Mouse (Mus musculus): ENCODE measurements around the gene Pomp.
A peak's percentile ranks its signal among the peaks of the same experiment; 100 is the strongest.

The Pomp gene

DNA sequence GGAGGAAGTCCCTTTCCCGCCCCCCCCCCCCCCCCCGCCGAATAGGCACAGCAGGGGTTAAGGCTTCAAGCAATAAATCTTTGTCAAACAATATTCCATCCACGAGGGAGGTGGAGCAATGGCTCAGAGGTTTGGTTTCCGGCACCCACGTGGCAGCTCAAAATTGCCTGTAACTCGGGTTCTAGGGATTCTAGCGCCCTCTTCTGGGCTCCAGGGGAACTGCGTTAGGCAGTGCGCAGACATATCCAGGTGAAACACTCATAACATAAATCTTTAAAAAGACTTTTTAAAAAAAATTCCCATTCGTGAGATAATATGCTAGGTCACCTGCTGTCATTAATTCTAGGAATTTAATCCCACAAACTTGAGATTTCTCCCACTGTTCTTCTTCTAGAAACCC, 46.9 kb downstream of the Pomp start:
- no peak for DNase-seq

DNA sequence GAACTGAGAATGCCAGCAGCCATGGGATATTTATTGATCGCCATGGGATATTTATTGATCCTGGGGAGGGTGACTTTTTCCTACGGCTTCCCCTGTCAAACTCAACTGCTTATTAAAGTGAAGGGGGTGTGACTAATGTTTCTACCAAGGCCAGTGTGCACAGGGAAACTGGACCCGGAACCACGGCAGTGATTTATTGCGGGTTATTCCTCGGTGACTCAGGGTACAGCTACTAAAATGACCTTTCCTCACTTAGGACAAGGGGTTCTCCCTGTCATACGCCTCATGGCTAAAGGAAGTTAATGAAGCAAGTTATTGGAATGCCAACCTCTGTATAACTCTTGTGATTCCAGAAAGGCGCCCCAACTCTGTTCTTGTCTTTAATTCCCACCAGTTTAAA, 47.6 kb downstream of the Pomp start:
- no peak for DNase-seq

DNA sequence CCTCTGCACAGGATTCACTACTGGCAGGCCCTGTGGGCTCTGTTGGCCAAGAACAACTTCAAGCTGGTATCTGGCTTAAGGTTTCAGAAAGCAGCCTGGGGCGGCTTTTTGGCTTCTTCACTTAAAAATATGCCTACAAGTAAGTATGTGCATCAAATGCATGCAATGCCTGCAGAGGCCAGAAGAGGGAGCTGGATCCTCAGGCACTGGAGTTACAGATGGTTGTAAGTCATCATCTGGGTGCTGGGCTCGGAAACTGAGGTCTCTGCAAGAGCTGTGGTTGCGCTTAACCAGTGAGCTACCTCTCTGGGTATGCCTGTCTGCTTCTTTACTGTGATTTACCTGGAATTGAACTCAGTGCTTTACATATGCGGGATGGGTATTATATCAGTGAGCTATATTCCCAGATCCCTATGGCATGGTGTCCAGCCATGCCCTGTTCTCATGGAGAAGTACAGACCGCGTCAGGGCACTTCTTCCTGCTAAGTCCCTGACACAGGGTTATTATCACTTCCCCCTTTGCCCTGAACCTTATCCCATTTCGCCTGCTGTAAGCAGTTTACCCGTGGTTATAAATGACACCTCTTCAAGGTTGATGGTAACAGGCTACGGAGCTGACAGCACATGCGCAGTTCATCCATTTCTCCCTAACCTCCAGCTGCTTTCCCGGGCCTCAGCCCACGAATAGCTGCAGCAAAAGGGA, 50.7 kb downstream of the Pomp start:
- no peak for DNase-seq

DNA sequence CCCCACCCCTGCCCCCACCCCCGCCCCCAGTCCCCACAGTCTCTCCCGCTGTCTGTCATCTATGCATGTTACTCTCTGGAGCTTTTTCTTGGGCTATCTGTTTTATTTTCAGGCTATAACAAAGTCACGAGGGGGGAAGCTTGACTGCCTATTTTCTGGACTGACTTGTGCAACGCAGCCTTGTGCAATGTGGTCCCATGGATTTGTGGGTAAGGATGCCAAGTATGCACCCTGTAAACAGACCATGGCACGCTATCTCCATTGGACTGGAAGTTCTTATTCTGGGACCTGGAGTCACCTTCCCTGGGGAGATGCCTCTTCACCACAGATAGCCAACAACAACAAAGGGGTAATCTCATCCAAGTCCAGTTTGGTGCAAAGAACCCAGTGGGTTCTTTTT, 51.5 kb downstream of the Pomp start:
- DNase-seq = no peak

DNA sequence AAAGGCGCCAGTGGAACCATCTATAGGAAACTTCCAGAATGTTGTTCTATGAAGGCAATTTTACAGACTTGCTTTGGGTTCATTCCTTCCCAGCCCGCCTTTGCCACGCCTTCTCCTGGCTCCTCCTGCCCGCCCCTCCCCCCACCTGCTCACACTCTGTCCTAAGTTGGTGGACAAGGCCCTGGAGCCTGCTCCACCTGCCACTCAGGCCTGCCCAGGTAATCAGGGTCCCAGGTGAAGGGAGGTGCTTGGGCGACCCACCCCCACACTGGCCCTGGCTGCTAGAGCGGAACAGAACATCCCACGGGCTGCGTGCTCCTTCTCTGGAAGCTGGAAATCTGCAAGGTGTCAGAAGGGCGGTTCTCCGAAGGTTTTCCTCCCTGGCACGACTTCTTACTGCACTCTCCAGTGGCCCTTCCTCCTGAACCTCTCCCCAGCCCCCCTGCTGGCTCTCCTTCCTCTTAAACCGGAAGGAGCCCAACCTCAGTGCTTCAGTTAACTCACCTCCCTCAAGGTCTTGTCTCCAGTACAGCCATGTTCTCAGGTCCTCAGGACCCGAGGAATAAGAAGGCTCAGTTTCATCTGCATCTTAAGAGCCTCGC, 53.1 kb downstream of the Pomp start:
- DNase-seq = peak; percentile 29

DNA sequence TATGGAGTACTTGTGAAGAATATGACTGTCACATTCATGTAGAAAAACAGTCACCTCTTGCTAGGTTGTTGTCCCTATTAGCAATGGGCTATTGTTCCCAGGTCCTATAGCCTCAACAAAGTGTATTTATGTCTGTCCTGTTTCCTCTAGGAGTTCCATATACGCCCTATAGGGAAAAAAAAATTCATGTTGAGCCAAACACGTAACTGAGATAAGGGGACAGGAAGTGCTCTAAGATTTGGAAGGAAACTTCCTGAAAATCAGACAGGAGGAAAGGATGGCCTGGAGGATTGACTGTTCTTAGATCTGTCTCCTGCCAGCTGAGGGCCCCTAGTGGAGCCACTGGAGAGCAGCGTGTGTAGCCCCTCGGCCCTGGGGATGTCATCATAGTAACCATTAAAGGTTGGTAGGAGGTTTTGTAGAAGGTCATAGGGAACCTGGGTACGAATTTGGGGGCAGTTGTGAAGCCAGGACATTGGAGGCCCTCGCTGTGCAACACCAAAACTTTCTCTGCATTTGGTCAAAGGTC, 54.8 kb downstream of the Pomp start:
- DNase-seq = no peak

DNA sequence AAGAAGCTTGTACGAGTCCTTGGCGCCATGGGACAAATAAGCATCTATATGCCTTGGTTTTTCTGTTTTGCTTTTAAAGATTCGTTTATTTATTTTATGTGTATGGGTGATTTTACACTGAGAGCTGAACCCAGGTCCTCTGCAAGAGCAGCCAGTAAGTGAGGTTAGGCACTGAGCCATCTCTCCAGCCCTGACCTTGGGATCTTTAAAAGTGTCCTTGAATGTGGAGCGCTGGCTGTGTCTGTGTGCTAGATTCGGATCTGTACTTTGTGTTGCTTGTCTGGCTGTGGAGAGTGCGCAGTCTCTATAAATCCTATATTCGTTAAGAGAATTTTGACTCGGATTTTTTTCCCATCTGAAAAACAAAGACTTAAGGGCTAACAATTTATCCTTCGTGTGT, 55.9 kb downstream of the Pomp start:
- DNase-seq = no peak

DNA sequence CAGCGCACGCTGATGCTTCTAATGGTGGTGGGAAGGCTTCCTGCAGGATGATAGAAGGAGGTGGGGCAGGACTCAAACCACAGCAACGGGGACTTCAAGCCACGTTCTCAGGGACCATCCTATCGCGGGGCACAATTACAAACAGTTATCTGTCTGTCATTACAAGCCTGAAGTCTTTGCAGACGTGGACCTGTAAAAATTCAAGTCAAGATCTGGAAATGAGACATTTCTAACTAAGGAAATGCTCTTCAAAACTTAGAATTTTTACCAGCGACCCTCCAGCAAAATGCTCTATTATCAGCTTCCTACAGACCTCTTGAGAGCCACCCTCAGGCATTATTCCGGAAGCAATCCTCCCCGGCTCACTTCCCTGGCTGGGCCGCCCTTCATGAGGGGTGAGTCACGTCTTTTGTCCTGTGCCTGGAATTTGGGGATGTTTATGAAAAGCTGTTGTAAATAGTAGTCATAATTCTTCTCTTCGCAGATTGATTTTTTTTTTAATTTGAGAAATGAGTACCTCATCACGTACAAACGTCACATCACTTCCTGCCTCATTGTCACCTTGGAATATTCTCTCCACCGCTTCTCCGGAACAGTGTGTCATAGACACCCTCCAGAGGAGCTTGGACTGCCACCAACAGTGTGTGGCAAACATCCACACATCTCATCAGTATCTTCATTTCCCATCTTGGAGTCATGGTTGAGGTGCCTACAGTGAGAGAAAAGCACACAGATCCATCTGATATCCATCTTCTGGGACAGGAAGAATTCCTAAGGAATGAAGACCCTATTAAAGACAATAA, 58.0 kb downstream of the Pomp start:
- DNase-seq = peak; percentile 12

DNA sequence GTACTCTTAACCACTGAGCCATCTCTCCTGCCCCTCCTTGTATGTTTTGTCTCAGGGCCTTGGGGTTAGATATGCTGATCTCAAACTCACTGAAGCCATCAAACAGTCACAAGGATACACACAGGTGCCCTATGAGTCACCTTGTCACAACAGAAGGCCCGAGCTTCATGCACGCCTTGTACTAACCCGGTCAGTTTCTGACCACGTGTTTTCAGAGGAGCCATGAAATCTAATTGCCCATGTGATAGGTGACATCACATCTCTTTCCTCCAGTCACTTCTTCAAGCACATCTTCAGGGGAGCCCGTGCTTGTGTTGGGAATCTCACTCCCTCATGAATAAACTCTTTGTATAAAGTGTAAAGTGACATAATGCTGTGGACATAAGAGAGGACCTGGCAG, 64.4 kb downstream of the Pomp start:
- no peak for DNase-seq

Data from embryo, embryonic 11 days (tissue).